Mouse (Mus musculus) MEL (cell line): ENCODE measurements around the gene Rnf5. TPM values are rescaled to one million over a fixed set of nuclear protein-coding genes. Genes with fewer than 3 reads are reported as not detected.

Experiments
- DNase-seq: peaks from one replicate; pipeline ENCODE4 v3.0.0; 2011; ENCODE audit warnings: low read depth, low spot score
- H3K27ac ChIP-seq: 2 replicates; pipeline ENCODE4 v1.5.1; 2012; ENCODE audit warnings: low read depth, mild to moderate bottlenecking, control low read depth, low read length, moderate library complexity; ENCODE audit not compliant: control insufficient read depth
- H3K27me3 ChIP-seq, 2 experiments: fragments of 150-350 bp in 1 of 2; sonication (generic) in 1 of 2; 2 replicates each; pipeline ENCODE4 v1.6.1; 2012; ENCODE audit warnings: low read length in 2 of 2, mild to moderate bottlenecking in 2 of 2, improper control_type of control experiment in 1 of 2, moderate library complexity in 1 of 2; ENCODE audit not compliant: insufficient read depth in 2 of 2, control insufficient read depth in 1 of 2
- H3K36me3 ChIP-seq, 2 experiments: 2 replicates each; pipeline ENCODE4 v1.6.1; 2012 to 2014; ENCODE audit warnings: low read length in 2 of 2, improper control_type of control experiment in 1 of 2, inconsistent platforms in 1 of 2, mild to moderate bottlenecking in 1 of 2; ENCODE audit not compliant: insufficient read depth in 2 of 2, control insufficient read depth in 1 of 2
- H3K4me1 ChIP-seq, 2 experiments: fragments of 150-350 bp in 1 of 2; sonication (generic) in 1 of 2; 2 replicates each; pipeline ENCODE4 v1.6.1; 2012; ENCODE audit warnings: low read length in 2 of 2, improper control_type of control experiment in 1 of 2, mild to moderate bottlenecking in 1 of 2; ENCODE audit not compliant: insufficient read depth in 2 of 2, control insufficient read depth in 1 of 2
- H3K4me3 ChIP-seq, 2 experiments: fragments of 150-350 bp in 1 of 2; sonication (generic) in 1 of 2; 2 replicates each; pipeline ENCODE4 v1.5.1; 2012; ENCODE audit warnings: low read depth in 2 of 2, low read length in 2 of 2, mild to moderate bottlenecking in 2 of 2, moderate library complexity in 2 of 2, control low read depth in 1 of 2, improper control_type of control experiment in 1 of 2; ENCODE audit not compliant: control insufficient read depth in 1 of 2, insufficient read depth in 1 of 2
- H3K79me2 ChIP-seq: 2 replicates; pipeline ENCODE4 v1.6.1; 2012; ENCODE audit warnings: mild to moderate bottlenecking, low read length, moderate library complexity; ENCODE audit not compliant: control insufficient read depth, poor library complexity, insufficient read depth
- H3K9ac ChIP-seq: 2 replicates; pipeline ENCODE4 v1.6.1; 2012; ENCODE audit warnings: low read depth, mild to moderate bottlenecking, control low read depth, low read length, moderate library complexity; ENCODE audit not compliant: control insufficient read depth, poor library complexity, severe bottlenecking
- H3K9me3 ChIP-seq: fragments of 150-350 bp; sonication (generic); replicated peaks from 2 replicates; pipeline ENCODE4 v1.6.1; 2012; ENCODE audit warnings: mild to moderate bottlenecking, low read length, improper control_type of control experiment, moderate library complexity; ENCODE audit not compliant: insufficient read depth
- BHLHE40 ChIP-seq: IDR thresholded peaks from 2 replicates; pipeline ENCODE4 v1.6.1; 2012; ENCODE audit warnings: low read depth, mild to moderate bottlenecking, inconsistent platforms, low read length, improper control_type of control experiment, borderline replicate concordance
- CHD1 ChIP-seq: IDR thresholded peaks from 2 replicates; pipeline ENCODE4 v1.6.1; 2012; ENCODE audit warnings: low read depth, mild to moderate bottlenecking, inconsistent platforms, low read length, improper control_type of control experiment
- CHD2 ChIP-seq: IDR thresholded peaks from 2 replicates; pipeline ENCODE4 v1.6.1; 2011; ENCODE audit warnings: low read length, improper control_type of control experiment
- E2F4 ChIP-seq: IDR thresholded peaks from 2 replicates; pipeline ENCODE4 v1.6.1; 2011; ENCODE audit warnings: low read depth, low read length, improper control_type of control experiment, borderline replicate concordance
- EP300 ChIP-seq, 2 experiments: IDR thresholded peaks; 2 replicates each; pipeline ENCODE4 v1.6.1; 2011; ENCODE audit warnings: improper control_type of control experiment in 2 of 2, low read length in 2 of 2, low read depth in 1 of 2, mild to moderate bottlenecking in 1 of 2
- GABPA ChIP-seq: IDR thresholded peaks from 2 replicates; pipeline ENCODE4 v1.6.1; 2012; ENCODE audit warnings: low read depth, mild to moderate bottlenecking, inconsistent platforms, low read length, improper control_type of control experiment, moderate library complexity
- GATA1 ChIP-seq: IDR thresholded peaks from 2 replicates; pipeline ENCODE4 v1.6.1; 2011; ENCODE audit warnings: low read depth, low read length, improper control_type of control experiment
- HCFC1 ChIP-seq: IDR thresholded peaks from 2 replicates; pipeline ENCODE4 v1.6.1; 2012; ENCODE audit warnings: low read depth, mild to moderate bottlenecking, inconsistent platforms, low read length, improper control_type of control experiment, moderate library complexity
- KAT2A ChIP-seq: conservative IDR thresholded peaks from 2 replicates; pipeline ENCODE4 v1.6.1; 2012; ENCODE audit warnings: low read depth, low read length, improper control_type of control experiment, inconsistent platforms
- MAX ChIP-seq: IDR thresholded peaks from 2 replicates; pipeline ENCODE4 v1.6.1; 2011; ENCODE audit warnings: low read length, improper control_type of control experiment
- MEF2A ChIP-seq: IDR thresholded peaks from 2 replicates; pipeline ENCODE4 v1.6.1; 2014; ENCODE audit warnings: low read depth, mild to moderate bottlenecking, inconsistent platforms, low read length, improper control_type of control experiment; ENCODE audit not compliant: poor library complexity, insufficient replicate concordance, severe bottlenecking; ENCODE audit errors: extremely low read depth
- MYC ChIP-seq: IDR thresholded peaks from 2 replicates; pipeline ENCODE4 v1.6.1; 2011; ENCODE audit warnings: low read depth, mild to moderate bottlenecking, low read length, improper control_type of control experiment, moderate library complexity
- NELFE ChIP-seq: IDR thresholded peaks from 2 replicates; pipeline ENCODE4 v1.6.1; 2011; ENCODE audit warnings: low read depth, low read length, improper control_type of control experiment
- POLR2A ChIP-seq, 2 experiments: IDR thresholded peaks; 2 replicates each; pipeline ENCODE4 v1.6.1; 2011 to 2012; ENCODE audit warnings: low read length in 2 of 2, mild to moderate bottlenecking in 2 of 2, control low read depth in 1 of 2, improper control_type of control experiment in 1 of 2, low read depth in 1 of 2, moderate library complexity in 1 of 2; ENCODE audit not compliant: control insufficient read depth in 1 of 2, insufficient read depth in 1 of 2, poor library complexity in 1 of 2
- POLR2AphosphoS2 ChIP-seq: IDR thresholded peaks from 2 replicates; pipeline ENCODE4 v1.6.1; 2011; ENCODE audit warnings: low read length, improper control_type of control experiment
- POLR2AphosphoS5 ChIP-seq: IDR thresholded peaks from 2 replicates; pipeline ENCODE4 v1.6.1; 2012; ENCODE audit warnings: low read depth, borderline replicate concordance, mild to moderate bottlenecking, inconsistent platforms, low read length, moderate library complexity, mixed read lengths
- RCOR1 ChIP-seq: IDR thresholded peaks from 2 replicates; pipeline ENCODE4 v1.6.1; 2012; ENCODE audit warnings: low read depth, mild to moderate bottlenecking, inconsistent platforms, low read length, improper control_type of control experiment
- SIN3A ChIP-seq: IDR thresholded peaks from 2 replicates; pipeline ENCODE4 v1.6.1; 2012; ENCODE audit warnings: low read length, improper control_type of control experiment, inconsistent platforms
- TAL1 ChIP-seq: IDR thresholded peaks from 2 replicates; pipeline ENCODE4 v1.6.1; 2012; ENCODE audit warnings: mild to moderate bottlenecking, inconsistent platforms, low read length, moderate library complexity, mixed read lengths
- TBP ChIP-seq: IDR thresholded peaks from 2 replicates; pipeline ENCODE4 v1.8.0; 2011; ENCODE audit warnings: low read depth, low read length, improper control_type of control experiment
- TCF12 ChIP-seq: IDR thresholded peaks from 2 replicates; pipeline ENCODE4 v1.6.1; 2014; ENCODE audit warnings: low read depth, mild to moderate bottlenecking, inconsistent platforms, low read length, improper control_type of control experiment, moderate library complexity
- USF2 ChIP-seq, 2 experiments: IDR thresholded peaks; 2 replicates each; pipeline ENCODE4 v1.6.1; 2011 to 2012; ENCODE audit warnings: improper control_type of control experiment in 2 of 2, low read length in 2 of 2, borderline replicate concordance in 1 of 2, inconsistent platforms in 1 of 2, low read depth in 1 of 2, mild to moderate bottlenecking in 1 of 2; ENCODE audit not compliant: insufficient read depth in 1 of 2
- ZC3H11A ChIP-seq: IDR thresholded peaks from 2 replicates; pipeline ENCODE4 v1.6.1; 2012; ENCODE audit warnings: low read depth, mild to moderate bottlenecking, inconsistent platforms, low read length, improper control_type of control experiment
- ZKSCAN1 ChIP-seq: IDR thresholded peaks from 2 replicates; pipeline ENCODE4 v1.6.1; 2012; ENCODE audit warnings: low read depth, mild to moderate bottlenecking, inconsistent platforms, low read length, improper control_type of control experiment, moderate library complexity
- ZNF384 ChIP-seq: IDR thresholded peaks from 2 replicates; pipeline ENCODE4 v1.6.1; 2012; ENCODE audit warnings: low read depth, mild to moderate bottlenecking, inconsistent platforms, low read length, improper control_type of control experiment
- polyA plus RNA-seq, 2 experiments: library from polyadenylated mRNA; stranded (reverse) in 1 of 2; unstranded in 1 of 2; fragments of >175 nt in 1 of 2; fragments of >200 nt in 1 of 2; gene quantifications; 2 replicates each; pipeline versions ENCODE4 v1.2.1 to v1.2.4; 2012; ENCODE audit warnings: low replicate concordance in 2 of 2, low read depth in 1 of 2; ENCODE audit not compliant: insufficient read length in 2 of 2, insufficient read depth in 1 of 2, missing spikeins in 1 of 2
- total RNA-seq: library from RNA; depleted of rRNA; stranded (reverse); fragments of 300-350 nt; gene quantifications from 2 replicates; pipeline ENCODE4 v1.2.3, GENCODE M21; 2012

Gene Rnf5
- total and polyA plus RNA-seq, 3 experiments = 24.8 to 85.1 TPM; not detected in 1

- no peak for DNase-seq
- Histone ChIP-seq H3K4me3 (no peak within 1 kb of the TSS), H3K4me1 (peaks cover 7 to 18% of the 10 kb centered on the region in 2 experiments), H3K27me3 (peaks cover 0 to 4% of the 10 kb centered on the region in 2 experiments; a peak in 2 of 4 replicates), H3K27ac (no peak within 1 kb of the TSS), H3K36me3 (peaks cover 0 to 10% of the 10 kb centered on the region in 2 experiments; a peak in 2 of 4 replicates), H3K9me3 (no peaks in the 10 kb centered on the region), H3K9ac (no peak within 1 kb of the TSS), H3K79me2 (no peaks in the 10 kb centered on the region)
- TF ChIP-seq ZKSCAN1 = no peak
- TF ChIP-seq MAX = no peak
- TF ChIP-seq RCOR1 = no peak
- TF ChIP-seq SIN3A = no peak
- TF ChIP-seq EP300 (IDR thresholded peaks at IDR 0.05; ENCODE audit: low read depth in 1 of 2, low read length in 2 of 2) = no peak
- TF ChIP-seq POLR2AphosphoS5 = no peak
- no peak for TF ChIP-seq HCFC1
Observed at GRCm38 (mm10) chr17:34564003-34564421, 39.5 kb downstream of the Rnf5 start, which contains the start of gene Notch4. Notch4 (plus strand) TSS chr17:34564268.

DNA sequence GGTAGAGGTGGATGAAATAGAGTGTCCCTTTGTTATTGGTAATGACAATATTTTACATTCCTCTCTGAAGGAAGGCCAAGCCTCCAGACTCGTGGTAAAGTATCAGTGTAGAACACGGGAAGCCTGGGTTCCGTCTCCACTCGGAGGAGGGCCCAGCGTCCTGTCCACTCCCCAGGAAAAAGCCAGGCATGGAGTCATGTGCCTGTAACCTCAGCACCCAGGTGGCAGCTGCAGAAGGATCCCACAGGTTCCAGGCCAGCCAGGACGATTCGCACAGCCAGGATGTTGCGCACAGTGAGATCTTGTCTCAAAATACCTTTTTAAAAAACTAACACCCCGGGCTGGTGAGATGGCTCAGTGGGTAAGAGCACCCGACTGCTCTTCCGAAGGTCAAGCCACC is 40.1 kb downstream of the Rnf5 start:
- no peak for TF ChIP-seq BHLHE40
- no peak for TF ChIP-seq GATA1
- no peak for TF ChIP-seq MEF2A
- TF ChIP-seq ZKSCAN1 = no peak
- TF ChIP-seq POLR2AphosphoS2 = no peak
- no peak for TF ChIP-seq CHD1
- no peak for TF ChIP-seq EP300 (IDR thresholded peaks at IDR 0.05; ENCODE audit: low read depth in 1 of 2, low read length in 2 of 2)
- TF ChIP-seq POLR2A (IDR thresholded peaks at IDR 0.05; ENCODE audit: control insufficient read depth in 1 of 2, insufficient read depth in 1 of 2, low read depth in 1 of 2, low read length in 2 of 2, poor library complexity in 1 of 2) = no peak
- no peak for TF ChIP-seq MAX
- no peak for TF ChIP-seq NELFE

GRCm38 (mm10) chr17:34562595-34562994 is 40.9 kb downstream of the Rnf5 start:
- Histone ChIP-seq H3K27me3 (peaks cover 0 to 4% of the 10 kb centered on the region in 2 experiments; a peak in 2 of 4 replicates), H3K4me1 (peaks cover 7 to 18% of the 10 kb centered on the region in 2 experiments), H3K9ac (no peak overlapping the region), H3K79me2 (no peaks in the 10 kb centered on the region), H3K9me3 (no peaks in the 10 kb centered on the region), H3K4me3 (no peak overlapping the region), H3K27ac (no peak overlapping the region), H3K36me3 (peaks cover 0 to 10% of the 10 kb centered on the region in 2 experiments; a peak in 2 of 4 replicates)
- TF ChIP-seq POLR2A (IDR thresholded peaks at IDR 0.05; ENCODE audit: control insufficient read depth in 1 of 2, insufficient read depth in 1 of 2, low read depth in 1 of 2, low read length in 2 of 2, poor library complexity in 1 of 2) = no peak
- no peak for TF ChIP-seq MYC
- no peak for TF ChIP-seq E2F4
- no peak for TF ChIP-seq CHD1
- no peak for TF ChIP-seq ZC3H11A
- no peak for TF ChIP-seq TCF12
- TF ChIP-seq GATA1 = no peak
- no peak for TF ChIP-seq TBP
- TF ChIP-seq KAT2A = no peak
- no peak for TF ChIP-seq POLR2AphosphoS2
- no peak for TF ChIP-seq POLR2AphosphoS5
- no peak for TF ChIP-seq ZNF384
- no peak for TF ChIP-seq CHD2
- no peak for TF ChIP-seq TAL1
- no peak for TF ChIP-seq GABPA
- TF ChIP-seq USF2 (IDR thresholded peaks at IDR 0.05; ENCODE audit: borderline replicate concordance in 1 of 2, insufficient read depth in 1 of 2, low read depth in 1 of 2, low read length in 2 of 2) = no peak
- no peak for DNase-seq

More for the DNA sequence above, 40.1 kb downstream of the Rnf5 start:
- Histone ChIP-seq H3K27ac (no peak overlapping the region), H3K9ac (no peak overlapping the region), H3K4me3 (no peak overlapping the region), H3K9me3 (no peaks in the 10 kb centered on the region), H3K79me2 (no peaks in the 10 kb centered on the region), H3K27me3 (peaks cover 0 to 4% of the 10 kb centered on the region in 2 experiments; a peak in 2 of 4 replicates), H3K4me1 (peaks cover 7 to 18% of the 10 kb centered on the region in 2 experiments), H3K36me3 (peaks cover 0 to 10% of the 10 kb centered on the region in 2 experiments; a peak in 2 of 4 replicates)
- DNase-seq = no peak
